Mouse (Mus musculus): Measurements from ENCODE around the gene Mdfic. TPM values are rescaled to one million over a fixed set of nuclear protein-coding genes. Genes with fewer than 3 reads are reported as not detected.
"Not testable (repeated sequence)": the region's sequence is repeated elsewhere in the genome, so short reads cannot be mapped to it uniquely, and the experiment has no call there.

The Mdfic gene
- polyA plus RNA-seq, 1 experiment = 23.8 TPM

DNA sequence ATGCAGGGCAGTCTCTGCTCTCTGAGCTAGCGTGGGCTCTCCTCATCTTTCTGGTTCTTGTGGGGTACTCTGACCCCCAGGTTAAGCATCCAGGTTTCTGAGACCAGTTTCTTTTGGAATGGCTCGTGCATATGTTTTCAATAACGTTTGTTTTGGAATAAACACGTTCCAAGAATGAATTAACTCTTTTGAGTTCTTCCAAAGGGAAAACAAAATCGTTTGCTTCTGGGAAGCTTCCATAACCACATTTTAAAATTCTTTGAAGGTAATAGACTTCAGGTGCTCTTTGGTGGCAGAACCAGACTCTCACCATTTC is 1.2 kb downstream of the Mdfic start:
- 11% methylated on average over 5 of the region's 5 CpGs for WGBS
- Histone ChIP-seq H3K4me3 (replicated peaks; ENCODE audit: extremely low read depth, low read depth, low read length) (peak overlapping the region; percentile 93), H3K4me1 (ENCODE audit: control insufficient read depth, insufficient read depth, low read length) (peaks cover 4% of the 10 kb centered on the region)
- no peak for DNase-seq
- TF ChIP-seq POLR2A (IDR thresholded peaks at IDR 0.05; ENCODE audit: borderline replicate concordance, extremely low read depth, low read depth, low read length) = no peak

DNA sequence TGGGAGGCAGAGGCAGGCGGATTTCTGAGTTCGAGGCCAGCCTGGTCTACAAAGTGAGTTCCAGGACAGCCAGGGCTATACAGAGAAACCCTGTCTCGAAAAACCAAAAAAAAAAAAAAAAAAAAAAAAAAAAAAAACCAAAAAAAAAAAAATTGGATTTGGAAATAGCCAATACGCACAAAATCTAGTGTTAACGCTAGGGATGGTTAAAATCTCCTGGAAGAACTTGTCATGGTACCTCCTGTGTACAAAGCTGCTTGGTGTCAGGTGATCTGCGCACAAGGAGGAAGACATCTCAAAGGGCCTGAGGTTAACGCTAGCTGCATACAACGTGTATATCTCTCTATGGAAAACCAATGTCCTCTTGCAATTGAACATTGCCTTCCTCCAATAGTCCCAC is 2.2 kb downstream of the Mdfic start:
- WGBS = 74% methylated on average over 8 of the region's 8 CpGs
- not testable (repeated sequence) for H3K4me1 ChIP-seq (ENCODE audit: control insufficient read depth, insufficient read depth, low read length); H3K4me3 ChIP-seq (replicated peaks; ENCODE audit: extremely low read depth, low read depth, low read length); DNase-seq

DNA sequence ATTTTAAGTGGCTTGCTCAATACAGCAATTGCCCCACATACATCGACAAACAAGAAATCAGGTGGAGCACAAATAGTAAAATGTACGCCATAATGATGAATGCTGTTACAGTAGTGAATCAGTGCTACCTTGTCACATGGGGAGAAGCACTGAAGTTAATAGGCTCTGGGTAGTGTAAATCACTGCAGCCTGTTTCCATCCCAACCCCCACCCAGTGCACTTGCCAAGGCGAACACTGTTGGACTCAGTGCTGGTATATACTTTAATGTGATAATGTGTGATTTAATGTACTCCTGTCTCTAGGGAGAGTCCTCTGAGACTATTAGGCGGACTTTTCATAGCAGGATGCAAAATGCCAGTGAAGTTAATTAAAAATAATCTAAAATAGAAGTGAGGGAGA is 3.8 kb downstream of the Mdfic start:
- 71% methylated on average over 4 of the region's 4 CpGs for WGBS
- TF ChIP-seq POLR2A (IDR thresholded peaks at IDR 0.05; ENCODE audit: borderline replicate concordance, extremely low read depth, low read depth, low read length) (no peak), CTCF (IDR thresholded peaks at IDR 0.05; ENCODE audit: insufficient read depth, low read length) (no peak)

DNA sequence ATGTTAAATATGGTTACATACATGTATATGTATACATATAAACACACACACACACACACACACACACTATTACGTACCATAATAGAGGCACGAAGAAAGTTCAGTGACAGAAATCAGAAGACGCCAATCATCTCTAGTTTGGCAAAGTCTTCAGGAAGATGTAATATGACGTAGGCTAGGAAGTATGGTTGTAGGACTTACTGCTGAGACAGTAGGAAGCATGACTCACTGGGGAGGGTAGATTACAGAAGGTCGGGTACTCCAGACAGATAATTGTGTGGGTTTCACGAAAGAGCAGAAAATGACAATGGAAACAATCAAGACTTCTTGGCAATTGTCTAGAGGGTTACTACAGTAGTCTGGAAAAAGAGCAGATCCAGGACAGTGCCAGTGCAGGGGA is 6.0 kb downstream of the Mdfic start:
- TF ChIP-seq CTCF (IDR thresholded peaks at IDR 0.05; ENCODE audit: insufficient read depth, low read length) (no peak), POLR2A (IDR thresholded peaks at IDR 0.05; ENCODE audit: borderline replicate concordance, extremely low read depth, low read depth, low read length) (no peak)
- WGBS = 52% methylated on average over 6 of the region's 6 CpGs
- DNase-seq = no peak
- Histone ChIP-seq H3K4me1 (ENCODE audit: control insufficient read depth, insufficient read depth, low read length) (peaks cover 29% of the 10 kb centered on the region), H3K4me3 (replicated peaks; ENCODE audit: extremely low read depth, low read depth, low read length) (no peak overlapping the region)

More for the DNA sequence above, 3.8 kb downstream of the Mdfic start:
- Histone ChIP-seq H3K4me3 (replicated peaks; ENCODE audit: extremely low read depth, low read depth, low read length) (no peak overlapping the region), H3K4me1 (ENCODE audit: control insufficient read depth, insufficient read depth, low read length) (peaks cover 14% of the 10 kb centered on the region)
- no peak for DNase-seq

DNA sequence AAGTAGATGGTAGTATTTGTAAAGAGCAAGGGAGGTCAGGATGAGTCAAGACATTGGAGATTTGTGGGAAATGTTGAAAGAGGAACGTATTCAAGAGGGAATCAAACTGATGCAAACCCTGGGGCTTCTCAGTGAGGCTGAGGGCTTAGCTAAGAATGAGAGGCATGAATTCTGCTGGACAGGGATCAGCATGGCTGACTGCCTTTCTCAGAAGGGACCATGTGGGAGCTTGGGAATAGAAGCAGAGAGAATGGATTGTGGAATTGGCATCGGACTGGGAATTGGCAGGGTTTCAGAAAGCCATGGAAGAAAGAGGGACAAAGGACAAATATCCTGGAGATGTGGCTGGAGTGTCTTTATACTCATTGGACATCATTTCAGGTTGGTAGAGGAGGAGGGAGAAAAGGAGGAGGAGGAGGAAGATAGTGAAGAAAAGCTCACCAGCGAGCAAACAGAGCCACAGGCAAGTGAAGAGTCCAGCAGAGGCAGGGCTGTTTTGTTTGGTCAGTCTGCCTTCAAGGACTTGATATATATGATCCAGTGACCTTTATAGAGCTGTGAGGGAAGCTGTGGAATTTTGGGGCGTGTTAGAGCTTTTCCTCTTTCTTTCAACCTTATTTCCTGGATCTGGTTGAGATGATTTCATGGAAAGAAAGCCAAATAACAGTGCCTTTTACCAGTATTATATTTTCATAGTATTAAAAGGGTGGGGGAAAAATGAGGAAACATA is 7.4 kb downstream of the Mdfic start:
- WGBS = 36% methylated on average over 4 of the region's 4 CpGs
- peaks cover 32% of the 10 kb centered on the region for H3K4me1 ChIP-seq (ENCODE audit: control insufficient read depth, insufficient read depth, low read length)
- no peak overlapping the region for H3K4me3 ChIP-seq (replicated peaks; ENCODE audit: extremely low read depth, low read depth, low read length)
- TF ChIP-seq POLR2A (IDR thresholded peaks at IDR 0.05; ENCODE audit: borderline replicate concordance, extremely low read depth, low read depth, low read length) = no peak
- no peak for TF ChIP-seq CTCF (IDR thresholded peaks at IDR 0.05; ENCODE audit: insufficient read depth, low read length)
- no peak for DNase-seq

DNA sequence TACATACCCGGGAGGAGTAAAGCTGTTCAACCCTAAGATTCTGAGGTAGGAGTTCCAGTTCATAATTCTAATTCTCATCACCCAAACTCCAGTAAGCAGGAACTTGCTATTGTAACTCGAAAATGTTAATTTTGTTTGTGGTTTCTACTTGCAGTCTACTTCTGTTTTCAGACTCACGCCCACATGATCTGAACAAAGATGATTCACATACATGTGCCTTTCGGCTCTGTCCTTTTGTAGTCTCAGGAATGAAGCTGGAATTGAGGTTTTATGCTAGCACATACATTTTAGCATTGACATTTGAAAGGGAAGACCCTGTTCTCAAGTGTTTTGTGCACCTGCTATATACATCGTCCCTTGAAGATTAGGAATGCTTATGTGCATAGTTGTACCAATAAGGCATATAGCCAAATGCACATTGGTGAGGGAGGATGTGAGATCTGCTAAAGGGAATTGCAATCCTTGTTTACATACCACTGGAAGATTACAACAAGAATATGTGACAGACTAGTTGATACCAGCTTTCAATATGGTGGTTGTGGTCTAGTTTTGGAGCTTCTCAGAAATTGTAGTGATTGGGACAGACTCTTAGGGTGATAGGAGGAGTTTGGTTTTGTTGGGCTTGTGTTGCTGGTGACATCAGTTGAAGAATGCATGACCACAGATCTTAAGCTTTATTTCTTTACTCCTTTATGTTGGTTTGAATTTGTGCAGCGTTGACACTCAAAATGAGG is 8.6 kb downstream of the Mdfic start:
- WGBS = 66% methylated on average over 6 of the region's 6 CpGs
- Histone ChIP-seq H3K4me1 (ENCODE audit: control insufficient read depth, insufficient read depth, low read length) (peaks cover 29% of the 10 kb centered on the region), H3K4me3 (replicated peaks; ENCODE audit: extremely low read depth, low read depth, low read length) (no peak overlapping the region)
- TF ChIP-seq CTCF (IDR thresholded peaks at IDR 0.05; ENCODE audit: insufficient read depth, low read length) (no peak), POLR2A (IDR thresholded peaks at IDR 0.05; ENCODE audit: borderline replicate concordance, extremely low read depth, low read depth, low read length) (no peak)
- no peak for DNase-seq

DNA sequence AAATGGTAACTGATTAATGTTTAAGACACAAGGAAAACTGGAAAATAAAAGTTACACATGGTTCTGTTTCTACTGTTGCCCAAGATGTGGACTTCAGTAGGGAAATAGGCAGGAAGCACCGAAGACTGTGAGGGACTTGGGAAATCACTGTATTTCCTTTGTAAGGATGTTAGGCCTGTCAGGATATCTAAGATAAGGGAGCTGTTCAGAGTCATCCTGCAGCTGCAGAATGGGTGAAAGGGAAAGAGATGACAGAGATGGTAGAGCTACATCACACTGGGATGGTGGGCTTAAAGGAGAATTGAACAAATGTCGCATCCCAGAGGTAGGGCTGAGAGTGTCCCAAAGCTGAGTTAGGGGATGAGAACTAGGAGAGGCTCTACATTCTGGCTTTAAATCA is 9.8 kb downstream of the Mdfic start:
- WGBS = 40% methylated on average over 2 of the region's 2 CpGs
- Histone ChIP-seq H3K4me3 (replicated peaks; ENCODE audit: extremely low read depth, low read depth, low read length) (no peak overlapping the region), H3K4me1 (ENCODE audit: control insufficient read depth, insufficient read depth, low read length) (peaks cover 29% of the 10 kb centered on the region)
- no peak for DNase-seq
- TF ChIP-seq POLR2A (IDR thresholded peaks at IDR 0.05; ENCODE audit: borderline replicate concordance, extremely low read depth, low read depth, low read length) (no peak), CTCF (IDR thresholded peaks at IDR 0.05; ENCODE audit: insufficient read depth, low read length) (no peak)

DNA sequence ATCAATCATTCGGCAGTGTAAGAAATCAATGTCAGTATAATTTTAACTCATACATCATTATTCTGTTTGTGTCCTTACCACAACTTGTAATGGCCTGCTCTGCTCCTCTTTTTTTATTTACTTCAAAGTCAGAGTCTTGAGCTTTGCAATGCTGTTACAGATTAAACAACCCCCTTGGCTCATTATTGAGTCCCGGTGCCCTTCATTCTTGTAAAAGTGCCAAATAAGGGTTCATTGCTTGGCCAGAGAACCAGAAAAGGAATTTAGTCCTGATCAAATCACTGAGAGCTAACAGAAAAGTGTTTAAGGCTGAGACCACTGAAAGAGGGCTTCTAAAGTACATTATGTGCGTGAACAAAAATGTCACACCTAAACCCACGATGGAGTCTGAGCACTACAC is 10.2 kb downstream of the Mdfic start:
- H3K4me1 ChIP-seq (ENCODE audit: control insufficient read depth, insufficient read depth, low read length) = peaks cover 31% of the 10 kb centered on the region
- no peak for TF ChIP-seq CTCF (IDR thresholded peaks at IDR 0.05; ENCODE audit: insufficient read depth, low read length)
- no peak for TF ChIP-seq POLR2A (IDR thresholded peaks at IDR 0.05; ENCODE audit: borderline replicate concordance, extremely low read depth, low read depth, low read length)
- no peak for DNase-seq

DNA sequence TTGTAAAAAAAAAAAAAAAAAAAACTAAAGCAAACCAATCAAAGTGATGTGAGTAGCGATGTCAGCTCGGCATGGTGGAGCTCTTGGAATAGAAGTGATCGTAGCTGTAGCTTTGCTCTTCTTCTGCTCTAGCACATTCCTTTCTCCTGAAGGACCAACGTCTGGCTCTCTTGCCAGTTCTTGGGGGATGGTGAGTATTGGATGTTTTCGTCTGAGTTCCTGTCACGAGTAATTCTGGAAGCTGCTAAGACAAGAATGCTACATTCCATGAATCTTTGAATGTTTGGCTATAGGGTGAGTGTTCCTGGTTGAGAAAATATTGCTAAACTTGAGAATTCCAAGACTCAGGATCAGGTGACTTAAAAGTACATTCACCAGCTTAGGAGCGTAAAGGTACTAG is 11.0 kb downstream of the Mdfic start:
- 36% methylated on average over 7 of the region's 7 CpGs for WGBS
- no peak for DNase-seq
- no peak for TF ChIP-seq CTCF (IDR thresholded peaks at IDR 0.05; ENCODE audit: insufficient read depth, low read length)
- no peak for TF ChIP-seq POLR2A (IDR thresholded peaks at IDR 0.05; ENCODE audit: borderline replicate concordance, extremely low read depth, low read depth, low read length)
- no peak overlapping the region for H3K4me3 ChIP-seq (replicated peaks; ENCODE audit: extremely low read depth, low read depth, low read length)
- peaks cover 33% of the 10 kb centered on the region for H3K4me1 ChIP-seq (ENCODE audit: control insufficient read depth, insufficient read depth, low read length)

More for the DNA sequence above, 10.2 kb downstream of the Mdfic start:
- no peak overlapping the region for H3K4me3 ChIP-seq (replicated peaks; ENCODE audit: extremely low read depth, low read depth, low read length)
- WGBS = 36% methylated on average over 4 of the region's 4 CpGs

DNA sequence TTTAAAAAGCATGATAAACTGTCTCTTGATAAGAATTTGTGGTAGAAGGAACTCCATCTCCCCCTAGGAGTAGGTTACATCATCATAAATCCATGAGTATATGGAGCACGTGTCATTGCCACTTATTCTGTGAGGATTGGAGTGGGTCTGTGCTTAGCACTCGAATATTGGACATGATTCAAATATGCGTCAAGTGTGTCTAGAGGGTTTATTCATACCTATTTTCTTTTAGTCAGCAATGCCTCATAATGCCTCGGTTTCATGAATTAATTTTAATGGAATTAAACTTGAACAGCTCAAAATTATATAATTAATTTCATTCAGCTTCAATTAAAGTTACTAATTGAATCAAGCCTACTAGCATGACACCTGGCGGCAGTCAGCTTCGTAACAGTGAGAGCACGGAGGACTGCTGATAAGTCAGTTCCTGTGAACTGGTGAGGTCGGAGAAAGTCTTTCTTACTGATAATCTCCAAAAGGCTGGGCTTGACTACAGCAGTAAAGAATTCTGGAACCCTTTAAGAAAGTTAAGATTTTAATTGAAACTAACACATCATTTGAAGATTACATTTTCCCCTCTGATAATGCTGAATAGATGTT is 17.0 kb downstream of the Mdfic start:
- no peak for DNase-seq
- H3K4me1 ChIP-seq (ENCODE audit: control insufficient read depth, insufficient read depth, low read length) = peaks cover 22% of the 10 kb centered on the region
- H3K4me3 ChIP-seq (replicated peaks; ENCODE audit: extremely low read depth, low read depth, low read length) = no peak overlapping the region
- 49% methylated on average over 8 of the region's 8 CpGs for WGBS
- TF ChIP-seq POLR2A (IDR thresholded peaks at IDR 0.05; ENCODE audit: borderline replicate concordance, extremely low read depth, low read depth, low read length) (no peak), CTCF (IDR thresholded peaks at IDR 0.05; ENCODE audit: insufficient read depth, low read length) (no peak)

All from lung, adult 2 months (tissue).